Mouse (Mus musculus) embryo, embryonic 10.5 days (tissue): ENCODE results near the gene Helz.
"Not testable (repeated sequence)": the region's sequence is repeated elsewhere in the genome, so short reads cannot be mapped to it uniquely, and the experiment has no call there.

ENCODE experiments used
- DNase-seq: peaks from one replicate; pipeline ENCODE4 v3.0.0-alpha.2; 2015; ENCODE audit warnings: low spot score

Helz gene

DNA sequence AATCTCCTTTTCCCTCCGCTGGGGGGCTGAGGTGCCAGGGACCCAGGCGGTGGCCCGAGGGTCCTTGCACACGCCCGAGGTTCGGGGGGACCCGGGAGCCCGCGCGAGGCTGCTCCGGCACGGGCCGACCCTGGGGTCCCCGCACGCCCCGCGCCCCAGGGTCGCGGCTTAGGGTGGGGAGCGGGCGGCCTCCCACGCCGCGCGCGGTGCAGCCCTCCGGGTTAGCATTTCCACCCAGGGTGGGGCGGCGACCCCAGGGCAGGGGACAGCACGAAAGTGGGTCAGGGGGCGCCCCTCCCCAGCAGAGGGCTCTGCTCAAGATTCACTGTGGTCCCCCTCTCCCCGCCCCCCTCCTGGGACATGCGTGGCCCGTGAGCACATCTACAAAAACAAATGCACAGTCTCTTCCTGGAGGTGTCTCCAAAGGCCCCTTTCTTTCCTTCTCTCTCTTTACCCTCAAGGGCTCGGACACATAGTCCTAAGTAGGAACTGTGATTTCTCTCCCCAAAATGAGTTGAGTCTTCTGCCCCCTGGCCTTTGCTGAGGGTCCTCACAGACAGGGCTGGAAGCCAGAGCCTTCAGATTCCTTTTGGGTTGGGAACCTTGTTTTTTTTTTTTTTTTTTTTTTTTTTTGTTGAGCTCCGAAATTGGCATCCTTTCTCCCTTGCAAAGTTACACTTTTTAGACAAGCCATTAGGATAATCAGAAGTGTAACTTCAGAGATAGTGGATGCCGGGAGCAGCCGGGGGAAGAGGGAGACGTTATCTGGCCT is 660 bp downstream of the Helz start:
- peak; percentile 49 for DNase-seq

GRCm38 (mm10) chr11:107559874-107560273 is 12.1 kb downstream of the Helz start:
- no peak for DNase-seq

DNA sequence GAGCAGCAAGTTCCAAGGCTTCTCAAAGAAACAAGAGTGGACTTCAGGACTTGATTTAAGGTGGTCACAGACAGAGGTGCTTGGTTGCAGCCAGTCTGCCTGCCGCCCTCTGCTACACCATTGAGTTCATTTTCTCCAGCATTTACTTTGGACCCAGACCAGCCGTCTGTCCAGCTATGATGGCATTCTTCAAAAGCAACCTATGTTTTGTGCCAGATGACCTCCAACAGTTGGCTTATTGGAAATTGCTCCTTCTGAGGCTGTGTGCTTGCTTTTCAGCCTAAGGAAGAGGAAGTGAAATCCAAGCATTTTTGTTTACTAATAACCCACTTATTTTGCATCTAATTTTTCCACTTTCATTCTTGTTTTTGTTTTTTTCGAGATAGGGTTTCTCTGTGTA is 19.7 kb downstream of the Helz start:
- no peak for DNase-seq

DNA sequence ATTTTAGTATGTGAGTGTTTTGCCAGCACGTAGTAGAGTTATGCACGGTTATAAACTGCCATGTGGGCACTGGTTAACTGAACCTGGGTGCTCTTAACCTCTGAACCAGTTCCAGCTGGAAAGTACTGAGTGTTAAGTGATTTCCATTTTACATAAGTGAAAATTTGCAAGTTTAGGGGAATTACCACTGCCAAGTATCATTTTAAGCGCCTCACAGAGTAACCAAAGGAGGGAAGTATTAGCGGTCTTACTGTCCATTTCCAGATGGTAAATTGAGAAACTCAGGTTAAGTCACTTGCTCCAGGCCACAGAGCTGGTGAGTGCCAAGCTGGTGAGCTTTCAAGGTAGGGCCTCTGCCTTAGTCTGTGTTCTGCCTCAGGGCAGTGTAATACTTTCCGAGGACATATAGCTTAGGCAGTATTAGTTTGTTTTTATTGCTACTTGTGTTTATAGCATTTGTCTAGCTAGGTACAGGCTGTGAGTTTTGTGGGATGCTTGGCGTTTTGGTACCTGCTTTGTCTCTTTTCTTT is 20.8 kb downstream of the Helz start:
- DNase-seq, result no peak

DNA sequence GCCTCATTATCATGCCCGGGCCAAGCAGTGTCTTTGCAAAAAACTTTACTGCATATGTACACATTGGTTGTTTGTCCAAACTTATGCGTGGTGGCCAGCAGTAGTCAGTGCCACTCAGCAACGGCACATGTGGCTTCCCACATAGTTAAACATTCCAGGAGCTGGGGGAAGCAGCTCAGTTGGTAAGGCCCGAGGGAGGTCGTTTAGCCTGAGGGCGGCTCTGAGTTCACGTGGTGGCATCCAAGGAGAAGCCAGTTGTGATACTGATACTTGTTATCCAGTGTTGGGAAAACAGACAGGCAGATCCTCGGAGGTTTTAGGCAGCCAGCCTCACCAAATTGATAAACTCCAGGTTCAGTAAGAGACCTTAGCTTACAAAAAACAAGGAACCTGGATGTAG is 23.2 kb downstream of the Helz start:
- DNase-seq, result not testable (repeated sequence)

DNA sequence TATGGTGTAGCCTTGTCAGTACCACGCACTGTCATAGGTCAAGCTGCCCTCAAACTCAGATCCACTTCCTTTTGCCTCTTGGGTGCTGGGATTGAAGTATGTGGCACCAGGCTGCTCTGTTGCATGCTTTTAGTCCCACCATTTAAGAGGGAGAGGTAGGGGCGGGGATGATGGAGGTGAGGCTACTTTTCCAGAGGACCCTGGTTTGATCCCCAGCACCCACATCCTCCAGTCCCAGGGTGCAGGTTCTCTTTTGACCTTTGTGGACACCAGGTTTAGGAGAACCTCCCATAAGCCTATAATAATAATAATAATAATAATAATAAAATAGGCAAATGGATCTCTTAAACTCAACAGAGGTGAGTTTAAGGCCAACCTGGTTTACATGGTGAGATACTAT is 23.6 kb downstream of the Helz start:
- no peak for DNase-seq

GRCm38 (mm10) chr11:107572551-107572950 is 24.8 kb downstream of the Helz start:
- no peak for DNase-seq

GRCm38 (mm10) chr11:107573061-107573692 is 25.4 kb downstream of the Helz start:
- DNase-seq, result peak; percentile 66

DNA sequence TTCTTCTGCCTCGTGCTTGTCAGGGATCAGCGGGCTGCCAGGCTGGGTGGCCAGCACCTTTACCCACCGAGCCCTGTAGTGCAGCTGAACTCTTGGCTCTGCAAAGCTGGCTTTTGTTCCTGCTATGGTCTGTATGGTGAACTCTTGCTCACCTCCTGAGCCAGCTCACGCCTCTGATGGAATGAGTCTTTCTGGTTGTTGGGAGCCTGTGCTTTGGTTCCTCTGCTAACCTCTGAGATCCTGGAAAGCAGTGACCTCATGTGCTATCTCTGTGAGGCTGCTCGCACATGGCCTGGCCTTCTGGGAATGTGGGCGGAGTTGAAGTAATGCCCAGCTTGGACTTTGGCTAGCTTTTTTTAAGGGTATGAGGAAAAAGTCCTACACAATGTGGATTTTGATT is 26.1 kb downstream of the Helz start:
- DNase-seq, result peak; percentile 42

GRCm38 (mm10) chr11:107574811-107575705 is 27.3 kb downstream of the Helz start:
- no peak for DNase-seq

GRCm38 (mm10) chr11:107576186-107576585 is 28.5 kb downstream of the Helz start:
- no peak for DNase-seq

DNA sequence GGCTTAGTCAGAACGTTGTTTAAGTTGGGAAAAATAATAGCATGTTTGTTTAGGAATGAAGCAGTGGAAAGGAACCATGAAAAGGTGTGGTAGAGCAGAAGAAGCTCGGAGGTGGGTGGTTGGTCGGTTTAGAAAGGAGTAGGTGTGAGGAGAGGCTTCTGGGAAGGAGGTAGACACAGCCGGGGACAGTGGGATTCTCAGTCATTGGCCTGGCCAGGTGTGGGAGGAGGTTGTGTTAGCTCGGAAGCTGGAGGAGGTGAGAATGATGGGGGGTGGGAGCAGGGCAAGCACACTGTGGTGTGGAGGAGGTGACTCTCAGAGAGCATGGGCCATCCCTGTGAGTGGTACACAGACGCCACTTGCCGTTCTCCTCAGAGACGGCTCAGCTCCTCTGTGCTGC is 29.7 kb downstream of the Helz start:
- no peak for DNase-seq

DNA sequence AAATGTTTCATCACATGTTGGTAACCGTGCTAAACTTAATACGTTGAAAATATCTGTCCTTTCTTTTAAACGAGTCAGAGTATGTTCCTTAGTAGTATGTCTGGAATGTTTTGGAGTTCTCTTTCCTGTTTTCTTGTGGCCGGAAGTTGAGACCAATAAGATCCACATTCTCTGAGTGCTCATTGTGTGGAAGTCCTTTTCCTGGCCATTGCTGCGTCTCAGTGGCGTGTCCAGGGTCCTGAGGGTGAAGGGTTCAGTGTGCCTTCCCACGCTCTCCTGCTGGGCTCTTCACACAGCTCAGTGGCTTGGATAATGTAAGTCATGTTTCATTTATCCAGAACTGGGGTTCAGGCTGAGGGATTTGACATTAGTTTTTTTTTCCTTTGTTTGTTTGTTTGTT is 30.5 kb downstream of the Helz start:
- DNase-seq, result no peak

GRCm38 (mm10) chr11:107580786-107581185 is 33.1 kb downstream of the Helz start:
- DNase-seq, result no peak

- peak; percentile 30 for DNase-seq
These were observed 37.1 kb downstream of the Helz start for GRCm38 (mm10) chr11:107584660-107585451.

- DNase-seq, result not testable (repeated sequence)
These were observed 38.4 kb downstream of the Helz start for GRCm38 (mm10) chr11:107586129-107586528.

DNA sequence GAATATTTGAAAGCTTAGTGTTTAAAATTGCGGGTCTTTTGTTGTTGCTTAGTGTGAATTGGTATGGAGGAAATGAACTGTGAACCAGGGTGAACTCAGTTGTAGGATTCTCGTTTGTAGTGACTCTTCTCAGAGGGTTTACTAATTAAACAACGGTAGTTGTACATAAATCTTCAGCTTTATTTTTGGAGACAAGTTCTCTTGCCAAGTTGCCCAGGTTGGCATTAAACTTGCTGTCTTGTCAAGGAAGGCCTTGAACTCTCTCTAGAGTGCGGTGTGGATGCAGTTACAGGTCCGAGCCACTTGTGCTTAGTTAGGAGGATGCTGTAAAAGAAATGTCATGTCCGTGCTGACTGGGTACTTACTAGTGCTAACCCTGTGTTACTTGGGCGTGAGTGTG is 39.4 kb downstream of the Helz start:
- DNase-seq, result no peak

- DNase-seq, result no peak
These were observed 44.8 kb downstream of the Helz start for GRCm38 (mm10) chr11:107592575-107592974.

- DNase-seq, result no peak
These were observed 49.7 kb downstream of the Helz start for GRCm38 (mm10) chr11:107597381-107597780.

- no peak for DNase-seq
These were observed 58.0 kb downstream of the Helz start for GRCm38 (mm10) chr11:107605694-107606093.

- DNase-seq, result no peak
These were observed 66.2 kb downstream of the Helz start for GRCm38 (mm10) chr11:107613906-107614305.

GRCm38 (mm10) chr11:107615696-107616095 is 68.0 kb downstream of the Helz start:
- DNase-seq, result no peak
